Mouse (Mus musculus) heart, adult 2 months (tissue): ENCODE measurements around the gene Armc9.

Experiments
- CTCF ChIP-seq: fragments of 200-600 bp; IDR thresholded peaks from 2 replicates; pipeline ENCODE4 v1.8.1; 2022; ENCODE audit warnings: antibody characterized with exemption, mild to moderate bottlenecking, moderate library complexity
- EP300 ChIP-seq: fragments of 200-500 bp; IDR thresholded peaks from 2 replicates; pipeline ENCODE4 v1.6.1; 2011; ENCODE audit warnings: low read depth, low read length, control low read depth; ENCODE audit not compliant: insufficient read depth
- POLR2A ChIP-seq: fragments of 200-500 bp; IDR thresholded peaks from 2 replicates; pipeline ENCODE4 v1.6.1; 2011; ENCODE audit warnings: mild to moderate bottlenecking, low read depth, low read length, control low read depth; ENCODE audit not compliant: insufficient read depth

DNA sequence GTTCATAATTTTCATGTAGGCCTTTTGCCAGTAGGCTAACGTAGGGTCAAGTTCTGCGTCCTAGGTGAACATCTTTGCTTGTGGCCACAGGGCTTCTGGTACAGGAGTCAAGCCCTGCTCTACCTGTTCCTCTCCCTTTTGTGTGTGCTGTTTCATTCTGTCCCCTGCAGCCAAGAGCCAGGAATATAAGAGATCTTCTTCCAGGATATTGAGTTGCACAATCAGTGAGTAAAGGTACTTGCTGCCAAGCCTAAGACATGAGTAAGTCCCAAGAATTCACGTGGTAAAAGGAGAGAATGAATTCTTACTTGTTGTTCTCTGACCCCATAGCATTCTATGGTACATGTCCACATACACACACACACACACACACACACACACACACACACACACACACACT is 138.5 kb downstream of the Armc9 start:
- no peak for TF ChIP-seq POLR2A
- no peak for TF ChIP-seq CTCF
- no peak for TF ChIP-seq EP300
